Comparison of ENCODE assay signal across 19 mouse cellular contexts in genomic region chr5:47820936-47821335, GRCm38 (mm10).
"Had no signal": no experiment of that assay in that cellular context is flagged by ENCODE, and none has a peak within 500 bp of the region (broad histone marks: within the 10 kb centered on the region; RNA-seq: fewer than 3 reads in every experiment).

No protein-coding gene starts in this region.

- H3K9me3 ChIP-seq: midbrain, embryonic 10.5 days; midbrain, embryonic 12.5 days; neural tube, embryonic 13.5 days; neural tube, embryonic 15.5 days had no signal

- H3K4me3 ChIP-seq: midbrain, embryonic 10.5 days; midbrain, embryonic 12.5 days; myocyte; neural tube, embryonic 13.5 days; neural tube, embryonic 15.5 days had no signal

- H3K27me3 ChIP-seq: midbrain, embryonic 12.5 days; neural tube, embryonic 13.5 days; neural tube, embryonic 15.5 days had no signal

- H3K9ac ChIP-seq: lung, embryonic 14.5 days; midbrain, embryonic 12.5 days; neural tube, embryonic 13.5 days; neural tube, embryonic 15.5 days had no signal

- H3K4me2 ChIP-seq: lung, embryonic 14.5 days; midbrain, embryonic 12.5 days; neural tube, embryonic 13.5 days; neural tube, embryonic 15.5 days had no signal

- H3K27ac ChIP-seq: midbrain, embryonic 10.5 days; midbrain, embryonic 12.5 days; neural tube, embryonic 13.5 days; neural tube, embryonic 15.5 days had no signal

- H3K36me3 ChIP-seq: midbrain, embryonic 10.5 days; midbrain, embryonic 12.5 days; neural tube, embryonic 13.5 days; neural tube, embryonic 15.5 days had no signal

- ATAC-seq: midbrain, embryonic 16.5 days had no signal

- H3K4me1 ChIP-seq: midbrain, embryonic 10.5 days; midbrain, embryonic 12.5 days; neural tube, embryonic 13.5 days; neural tube, embryonic 15.5 days had no signal

- DNase-seq: lung, adult 18-20 months; lung, embryonic 14.5 days; lung, postnatal 10 days; lung, postnatal 4 days; midbrain, embryonic 14.5 days; retina, postnatal 1 day; right cerebral cortex, adult 18-20 months; right cerebral cortex, postnatal 25 days; right cerebral cortex, postnatal 4 days; spleen, adult 18-20 months; thymus, adult 18-20 months; thymus, postnatal 14 days; thymus, postnatal 36 days had no signal
